Mouse (Mus musculus): Measurements from ENCODE around the gene Sult6b2. TPM values are rescaled to one million over a fixed set of nuclear protein-coding genes. Genes with fewer than 3 reads are reported as not detected.
A peak's percentile ranks its signal among the peaks of the same experiment; 100 is the strongest.

Gene Sult6b2
- polyA plus RNA-seq, 1 experiment from 2014 or later = 49.8 TPM

DNA sequence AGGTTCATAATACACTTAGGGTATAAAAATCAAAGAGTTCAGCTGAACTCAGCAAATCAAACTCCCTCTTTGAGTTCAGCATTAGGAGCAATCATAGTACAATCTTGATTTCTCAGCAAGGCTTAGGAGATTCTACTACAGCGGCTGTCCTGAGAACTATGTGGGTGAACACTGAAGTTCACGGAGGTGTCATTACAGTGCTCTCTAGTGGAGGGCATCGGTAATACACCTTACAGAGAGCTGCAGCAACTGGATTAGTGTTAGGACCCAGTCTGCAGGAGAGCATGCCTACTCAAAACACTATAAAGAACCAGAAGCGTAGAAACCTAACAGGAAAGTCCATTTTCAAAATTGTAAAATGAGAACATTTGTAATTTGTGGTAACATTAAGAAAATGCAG, 19.0 kb downstream of the Sult6b2 start:
- 0 out of 2 replicates have a peak, but pooled peaks have one; percentile 25 for ATAC-seq
- no peaks in the 10 kb centered on the region for H3K4me1 ChIP-seq (ENCODE audit: control insufficient read depth, insufficient read depth, low read length)
- H3K27me3 ChIP-seq (replicated peaks; ENCODE audit: control insufficient read depth, insufficient read depth, low read length) = no peaks in the 10 kb centered on the region
- H3K9me3 ChIP-seq (ENCODE audit: control insufficient read depth, low read length) = no peaks in the 10 kb centered on the region
- no peak overlapping the region for H3K9ac ChIP-seq (ENCODE audit: low read depth, low read length)
- no peaks in the 10 kb centered on the region for H3K36me3 ChIP-seq (ENCODE audit: control insufficient read depth, insufficient read depth, low read length)
- WGBS = 48% methylated on average over 4 of the region's 4 CpGs
- no peak overlapping the region for H3K27ac ChIP-seq (ENCODE audit: low read length)
- no peak overlapping the region for H3K4me2 ChIP-seq (ENCODE audit: low read depth, low read length)
- no peak overlapping the region for H3K4me3 ChIP-seq (ENCODE audit: low read length)

DNA sequence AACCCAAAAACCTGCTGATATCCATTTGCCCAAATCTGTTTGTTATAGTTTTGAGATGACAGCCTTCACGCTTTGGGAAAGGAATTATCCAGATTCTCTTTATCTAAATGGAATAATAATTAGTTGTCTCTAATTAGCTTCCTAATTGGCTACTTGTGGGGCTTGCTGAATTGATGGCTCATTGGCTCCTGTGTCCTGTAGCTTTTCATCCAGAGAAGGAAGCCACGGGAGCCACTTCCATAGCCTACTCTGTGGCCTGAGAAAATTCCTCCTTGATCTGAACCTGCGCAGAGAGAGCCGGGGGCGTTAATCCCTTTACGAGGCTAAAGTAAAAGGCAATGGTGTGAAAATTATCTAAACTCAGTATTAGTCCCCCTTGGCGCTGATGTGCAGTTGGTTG, 23.0 kb downstream of the Sult6b2 start:
- Histone ChIP-seq H3K4me3 (ENCODE audit: low read length) (no peak overlapping the region), H3K4me2 (ENCODE audit: low read depth, low read length) (no peak overlapping the region), H3K36me3 (ENCODE audit: control insufficient read depth, insufficient read depth, low read length) (no peaks in the 10 kb centered on the region), H3K27me3 (replicated peaks; ENCODE audit: control insufficient read depth, insufficient read depth, low read length) (no peaks in the 10 kb centered on the region), H3K4me1 (ENCODE audit: control insufficient read depth, insufficient read depth, low read length) (no peaks in the 10 kb centered on the region), H3K27ac (ENCODE audit: low read length) (no peak overlapping the region), H3K9ac (ENCODE audit: low read depth, low read length) (no peak overlapping the region), H3K9me3 (ENCODE audit: control insufficient read depth, low read length) (no peaks in the 10 kb centered on the region)
- ATAC-seq = no peak
- 80% methylated on average over 7 of the region's 7 CpGs for WGBS

GRCm38 (mm10) chr6:142780574-142781033, 23.7 kb downstream of the Sult6b2 start:
- no peak overlapping the region for H3K9ac ChIP-seq (ENCODE audit: low read depth, low read length)
- H3K27ac ChIP-seq (ENCODE audit: low read length) = no peak overlapping the region
- ATAC-seq = no peak
- H3K4me2 ChIP-seq (ENCODE audit: low read depth, low read length) = no peak overlapping the region
- no peaks in the 10 kb centered on the region for H3K36me3 ChIP-seq (ENCODE audit: control insufficient read depth, insufficient read depth, low read length)
- H3K9me3 ChIP-seq (ENCODE audit: control insufficient read depth, low read length) = no peaks in the 10 kb centered on the region
- no peaks in the 10 kb centered on the region for H3K27me3 ChIP-seq (replicated peaks; ENCODE audit: control insufficient read depth, insufficient read depth, low read length)
- H3K4me3 ChIP-seq (ENCODE audit: low read length) = no peak overlapping the region
- H3K4me1 ChIP-seq (ENCODE audit: control insufficient read depth, insufficient read depth, low read length) = no peaks in the 10 kb centered on the region
- 81% methylated on average over 4 of the region's 4 CpGs for WGBS

DNA sequence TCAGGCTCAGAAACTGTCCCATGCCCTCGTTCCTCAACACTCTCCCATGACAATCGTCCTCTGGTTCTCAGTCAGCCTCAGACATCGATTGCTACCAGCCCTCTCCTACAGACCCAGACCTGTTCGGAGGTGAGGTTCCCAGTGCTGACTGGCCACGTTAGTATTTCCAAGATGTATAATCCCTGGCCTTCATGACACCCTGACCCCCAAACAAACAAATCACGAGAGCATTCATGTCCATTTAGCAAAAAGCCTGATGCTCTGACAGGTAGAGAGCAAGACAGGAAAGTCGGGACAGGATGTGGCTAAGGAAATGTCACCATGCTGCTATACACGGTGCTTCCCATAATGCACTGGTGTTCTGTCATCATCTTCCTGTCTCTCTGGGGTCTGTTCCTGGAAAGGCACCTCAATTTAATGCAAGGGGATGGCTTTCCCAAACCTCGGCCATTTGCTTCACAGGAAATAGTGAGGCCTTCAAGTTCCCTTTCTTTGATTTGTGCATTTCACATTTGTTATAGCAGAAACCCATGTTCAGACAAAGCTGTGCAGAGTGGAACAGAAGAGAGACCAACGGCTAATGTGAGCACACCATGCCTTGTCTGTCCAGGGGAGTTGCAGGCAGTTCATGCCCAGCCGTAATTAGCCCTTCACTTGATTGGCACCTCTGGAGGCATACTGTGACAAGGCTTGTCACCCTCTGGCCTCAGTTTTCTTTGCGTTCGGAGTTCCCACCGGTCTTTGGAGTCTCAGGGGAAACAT, 24.3 kb downstream of the Sult6b2 start:
- WGBS = 75% methylated on average over 14 of the region's 14 CpGs
- no peaks in the 10 kb centered on the region for H3K27me3 ChIP-seq (replicated peaks; ENCODE audit: control insufficient read depth, insufficient read depth, low read length)

GRCm38 (mm10) chr6:142779045-142779811, 25.1 kb downstream of the Sult6b2 start:
- WGBS = 46% methylated on average over 11 of the region's 11 CpGs

More for the DNA sequence above, 24.3 kb downstream of the Sult6b2 start:
- Histone ChIP-seq H3K9ac (ENCODE audit: low read depth, low read length) (no peak overlapping the region), H3K9me3 (ENCODE audit: control insufficient read depth, low read length) (no peaks in the 10 kb centered on the region), H3K36me3 (ENCODE audit: control insufficient read depth, insufficient read depth, low read length) (no peaks in the 10 kb centered on the region), H3K4me1 (ENCODE audit: control insufficient read depth, insufficient read depth, low read length) (no peaks in the 10 kb centered on the region), H3K4me3 (ENCODE audit: low read length) (no peak overlapping the region), H3K4me2 (ENCODE audit: low read depth, low read length) (no peak overlapping the region), H3K27ac (ENCODE audit: low read length) (no peak overlapping the region)
- peak; percentile 15; the same call in 1 of the 2 replicates for ATAC-seq

GRCm38 (mm10) chr6:142776935-142777334, 27.4 kb downstream of the Sult6b2 start:
- Histone ChIP-seq H3K36me3 (ENCODE audit: control insufficient read depth, insufficient read depth, low read length) (peaks cover 22% of the 10 kb centered on the region), H3K4me3 (ENCODE audit: low read length) (no peak overlapping the region), H3K9ac (ENCODE audit: low read depth, low read length) (no peak overlapping the region), H3K27ac (ENCODE audit: low read length) (no peak overlapping the region), H3K27me3 (replicated peaks; ENCODE audit: control insufficient read depth, insufficient read depth, low read length) (no peaks in the 10 kb centered on the region), H3K4me1 (ENCODE audit: control insufficient read depth, insufficient read depth, low read length) (no peaks in the 10 kb centered on the region), H3K9me3 (ENCODE audit: control insufficient read depth, low read length) (no peaks in the 10 kb centered on the region), H3K4me2 (ENCODE audit: low read depth, low read length) (no peak overlapping the region)
- 79% methylated on average over 4 of the region's 4 CpGs for WGBS
- no peak for ATAC-seq

More at GRCm38 (mm10) chr6:142779045-142779811, 25.1 kb downstream of the Sult6b2 start:
- Histone ChIP-seq H3K27ac (ENCODE audit: low read length) (no peak overlapping the region), H3K9ac (ENCODE audit: low read depth, low read length) (no peak overlapping the region), H3K36me3 (ENCODE audit: control insufficient read depth, insufficient read depth, low read length) (0 out of 2 replicates have a peak, but pooled peaks cover 6% of the 10 kb centered on the region), H3K27me3 (replicated peaks; ENCODE audit: control insufficient read depth, insufficient read depth, low read length) (no peaks in the 10 kb centered on the region), H3K9me3 (ENCODE audit: control insufficient read depth, low read length) (no peaks in the 10 kb centered on the region), H3K4me1 (ENCODE audit: control insufficient read depth, insufficient read depth, low read length) (no peaks in the 10 kb centered on the region), H3K4me2 (ENCODE audit: low read depth, low read length) (no peak overlapping the region), H3K4me3 (ENCODE audit: low read length) (no peak overlapping the region)
- peak; percentile 68 for ATAC-seq

DNA sequence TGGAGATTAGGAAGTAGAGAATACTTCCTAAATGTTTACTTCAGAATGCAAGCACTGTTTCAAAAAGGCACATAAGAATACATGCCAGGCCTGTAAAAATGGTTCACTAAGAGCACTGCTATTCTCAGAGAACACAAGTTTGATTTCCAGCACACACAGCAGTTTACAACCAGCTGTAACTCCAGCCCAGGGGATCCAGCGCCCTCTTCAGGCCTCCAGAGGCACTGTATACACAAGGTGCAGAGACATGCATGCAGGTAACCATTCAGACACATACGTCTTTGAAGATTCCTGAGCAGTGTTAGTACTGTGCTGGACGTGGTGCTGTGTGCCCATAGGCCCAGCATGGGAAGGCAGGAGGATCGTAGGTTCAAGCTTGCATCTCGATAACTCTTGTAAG, 30.7 kb downstream of the Sult6b2 start:
- Histone ChIP-seq H3K4me1 (ENCODE audit: control insufficient read depth, insufficient read depth, low read length) (no peaks in the 10 kb centered on the region), H3K4me3 (ENCODE audit: low read length) (no peak overlapping the region), H3K4me2 (ENCODE audit: low read depth, low read length) (no peak overlapping the region), H3K27ac (ENCODE audit: low read length) (no peak overlapping the region), H3K9me3 (ENCODE audit: control insufficient read depth, low read length) (no peaks in the 10 kb centered on the region), H3K36me3 (ENCODE audit: control insufficient read depth, insufficient read depth, low read length) (peaks cover 33% of the 10 kb centered on the region), H3K9ac (ENCODE audit: low read depth, low read length) (no peak overlapping the region), H3K27me3 (replicated peaks; ENCODE audit: control insufficient read depth, insufficient read depth, low read length) (no peaks in the 10 kb centered on the region)
- ATAC-seq = no peak
- 94% methylated on average over 5 of the region's 5 CpGs for WGBS

DNA sequence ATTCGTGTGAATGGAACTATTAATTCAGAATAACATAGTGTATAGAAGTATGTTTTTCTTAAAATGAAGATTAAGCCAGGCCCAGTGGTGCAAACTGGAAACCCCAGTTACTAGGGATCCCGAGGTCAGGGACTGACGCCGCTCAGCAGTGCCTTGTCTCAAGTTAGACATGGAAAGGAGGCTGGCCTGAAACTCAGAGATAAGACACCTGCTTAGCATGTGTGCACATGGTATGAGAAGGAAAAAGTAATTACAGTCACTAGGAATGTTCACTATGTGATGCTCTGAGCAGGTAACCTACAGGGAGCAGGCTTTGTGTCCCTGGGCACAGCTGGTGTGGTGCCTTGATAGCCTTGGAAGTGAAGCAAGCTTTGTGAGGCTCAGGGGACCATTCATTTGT, 32.7 kb downstream of the Sult6b2 start:
- peaks cover 37% of the 10 kb centered on the region for H3K36me3 ChIP-seq (ENCODE audit: control insufficient read depth, insufficient read depth, low read length)
- 91% methylated on average over 4 of the region's 4 CpGs for WGBS
- no peaks in the 10 kb centered on the region for H3K9me3 ChIP-seq (ENCODE audit: control insufficient read depth, low read length)

GRCm38 (mm10) chr6:142769896-142770295, 34.4 kb downstream of the Sult6b2 start:
- 91% methylated on average over 3 of the region's 3 CpGs for WGBS
- H3K4me1 ChIP-seq (ENCODE audit: control insufficient read depth, insufficient read depth, low read length) = no peaks in the 10 kb centered on the region
- no peaks in the 10 kb centered on the region for H3K9me3 ChIP-seq (ENCODE audit: control insufficient read depth, low read length)
- H3K27ac ChIP-seq (ENCODE audit: low read length) = no peak overlapping the region
- no peaks in the 10 kb centered on the region for H3K27me3 ChIP-seq (replicated peaks; ENCODE audit: control insufficient read depth, insufficient read depth, low read length)
- no peak overlapping the region for H3K4me2 ChIP-seq (ENCODE audit: low read depth, low read length)
- H3K36me3 ChIP-seq (ENCODE audit: control insufficient read depth, insufficient read depth, low read length) = peaks cover 50% of the 10 kb centered on the region
- ATAC-seq = no peak
- no peak overlapping the region for H3K9ac ChIP-seq (ENCODE audit: low read depth, low read length)
- H3K4me3 ChIP-seq (ENCODE audit: low read length) = no peak overlapping the region

More for the DNA sequence above, 32.7 kb downstream of the Sult6b2 start:
- H3K4me1 ChIP-seq (ENCODE audit: control insufficient read depth, insufficient read depth, low read length) = no peaks in the 10 kb centered on the region
- no peak overlapping the region for H3K4me2 ChIP-seq (ENCODE audit: low read depth, low read length)
- H3K27ac ChIP-seq (ENCODE audit: low read length) = no peak overlapping the region
- H3K27me3 ChIP-seq (replicated peaks; ENCODE audit: control insufficient read depth, insufficient read depth, low read length) = no peaks in the 10 kb centered on the region
- H3K9ac ChIP-seq (ENCODE audit: low read depth, low read length) = no peak overlapping the region
- no peak for ATAC-seq
- H3K4me3 ChIP-seq (ENCODE audit: low read length) = no peak overlapping the region
